Mouse (Mus musculus) bone marrow, adult 2 months (tissue): ENCODE results near the gene Clic6. TPM values are rescaled to one million over a fixed set of nuclear protein-coding genes. Genes with fewer than 3 reads are reported as not detected.
A peak's percentile ranks its signal among the peaks of the same experiment; 100 is the strongest.

Experiments used
- H3K27ac ChIP-seq: fragments of 200-500 bp; 2 replicates; pipeline ENCODE4 v1.5.1; 2012; ENCODE audit warnings: low read depth, mild to moderate bottlenecking, control low read depth, inconsistent platforms, low read length; ENCODE audit not compliant: control insufficient read depth, poor library complexity, insufficient read depth
- H3K4me1 ChIP-seq: fragments of 200-500 bp; 2 replicates; pipeline ENCODE4 v1.6.1; 2011; ENCODE audit warnings: low read length; ENCODE audit not compliant: control insufficient read depth, insufficient read depth
- H3K4me3 ChIP-seq: fragments of 200-500 bp; replicated peaks from 2 replicates; pipeline ENCODE3; 2011; ENCODE audit warnings: mild to moderate bottlenecking, low read depth, low read length, control low read depth; ENCODE audit not compliant: control insufficient read depth
- CTCF ChIP-seq: fragments of 200-500 bp; IDR thresholded peaks from 2 replicates; pipeline ENCODE4 v1.5.1; 2011; ENCODE audit warnings: low read length, control low read depth; ENCODE audit not compliant: control insufficient read depth, insufficient read depth
- POLR2A ChIP-seq: fragments of 200-500 bp; IDR thresholded peaks from 2 replicates; pipeline ENCODE4 v1.6.1; 2011; ENCODE audit warnings: low read depth, mild to moderate bottlenecking, control low read depth, low read length, borderline replicate concordance; ENCODE audit not compliant: control insufficient read depth
- WGBS: fragments of 180-500 bp; shearing (Covaris S2); methylation state at CpG from one replicate; pipeline ENCODE4 v1.1.7; 2018; 5-methylcytosine and 5-hydroxymethylcytosine counted together
- polyA plus RNA-seq: library from polyadenylated mRNA; stranded (reverse); fragments of >200 nt; gene quantifications from 2 replicates; pipeline ENCODE4 v1.2.4, GENCODE M21; 2011; ENCODE audit warnings: low replicate concordance; ENCODE audit not compliant: missing spikeins, insufficient read depth, insufficient read length

The Clic6 gene
- polyA plus RNA-seq: not detected in 2 replicates

GRCm38 (mm10) chr16:92485436-92485835, at the start of gene Clic6:
Clic6 (plus strand) TSS chr16:92485736.
- no peak within 1 kb of the TSS for H3K27ac ChIP-seq
- H3K4me1 ChIP-seq: no peaks in the 10 kb centered on the region
- 84% methylated on average over 5 of the region's 5 CpGs for WGBS
- no peak for TF ChIP-seq POLR2A
- TF ChIP-seq CTCF: no peak
- no peak within 1 kb of the TSS for H3K4me3 ChIP-seq

DNA sequence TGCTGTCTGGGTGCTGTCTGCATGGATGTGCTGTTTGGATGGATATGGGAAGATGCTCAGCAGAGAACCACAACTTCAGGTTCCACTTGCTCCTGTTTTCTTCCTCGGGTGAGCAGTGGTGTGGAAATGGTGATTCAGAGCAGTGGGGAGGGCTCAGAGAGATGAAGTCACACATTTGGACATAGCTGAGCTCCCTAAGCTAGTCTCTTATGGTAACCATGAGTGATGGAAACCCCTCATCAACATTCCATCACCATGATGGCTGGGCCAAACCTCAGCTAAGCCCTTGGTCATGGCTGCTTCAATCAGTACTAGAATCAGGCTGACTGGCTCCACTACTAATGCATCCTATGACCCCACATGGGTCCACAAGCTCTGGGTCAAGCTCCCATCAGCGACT, 45.8 kb upstream of the Clic6 start:
- Histone ChIP-seq H3K4me3 (no peak overlapping the region), H3K4me1 (no peaks in the 10 kb centered on the region; the same call in 1 of the 2 replicates), H3K27ac (no peak overlapping the region)
- TF ChIP-seq POLR2A (no peak), CTCF (no peak)
- WGBS: 36% methylated on average over 2 of the region's 2 CpGs

DNA sequence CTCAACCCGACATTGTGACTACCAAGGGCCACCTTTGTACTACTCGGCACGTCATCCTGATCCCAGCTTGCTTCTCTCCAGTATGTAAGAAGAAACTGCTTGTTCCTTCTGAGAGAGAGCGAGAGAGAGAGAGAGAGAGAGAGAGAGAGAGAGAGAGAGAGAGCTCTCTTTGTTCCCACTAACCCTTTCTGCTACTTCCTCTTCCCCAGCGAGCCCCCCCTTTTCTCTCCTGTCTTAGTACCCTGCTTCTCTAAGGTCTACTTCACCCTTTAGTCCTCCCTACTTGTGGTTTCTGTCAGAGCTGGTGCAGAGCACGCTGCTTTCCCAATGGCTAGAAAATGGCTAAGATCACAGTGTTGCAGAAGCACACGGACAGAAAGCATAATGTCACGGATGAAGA, 45.3 kb upstream of the Clic6 start:
- H3K4me1 ChIP-seq: no peaks in the 10 kb centered on the region; the same call in 1 of the 2 replicates
- TF ChIP-seq CTCF (no peak), POLR2A (no peak)
- no peak overlapping the region for H3K27ac ChIP-seq
- H3K4me3 ChIP-seq: no peak overlapping the region
- WGBS: 16% methylated on average over 8 of the region's 8 CpGs

GRCm38 (mm10) chr16:92441203-92441602, 44.3 kb upstream of the Clic6 start:
- TF ChIP-seq POLR2A (no peak), CTCF (no peak)
- 75% methylated on average over 3 of the region's 3 CpGs for WGBS
- Histone ChIP-seq H3K27ac (no peak overlapping the region), H3K4me3 (no peak overlapping the region), H3K4me1 (no peaks in the 10 kb centered on the region; the same call in 1 of the 2 replicates)

DNA sequence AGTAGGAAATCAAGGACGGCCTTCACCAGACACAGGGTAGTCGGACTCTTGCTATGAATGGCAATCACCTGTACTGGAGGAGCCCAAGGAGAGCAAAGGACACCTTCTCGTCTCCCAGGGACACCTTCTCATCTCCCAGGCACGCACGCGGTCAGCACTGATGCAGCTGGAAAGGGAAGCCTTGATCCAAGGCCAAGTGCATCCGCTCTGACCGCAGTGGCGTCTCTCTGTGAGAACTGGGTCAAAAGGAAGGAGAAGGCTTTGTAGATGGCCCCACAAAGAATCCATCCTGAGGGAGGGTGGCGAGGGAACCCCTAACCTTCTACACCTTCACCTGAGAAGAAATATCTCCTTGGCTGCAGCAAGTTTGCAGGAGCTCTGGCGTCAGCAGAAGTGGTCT, 43.4 kb upstream of the Clic6 start:
- Histone ChIP-seq H3K4me1 (no peaks in the 10 kb centered on the region; the same call in 1 of the 2 replicates), H3K27ac (no peak overlapping the region), H3K4me3 (no peak overlapping the region)
- TF ChIP-seq POLR2A (no peak), CTCF (no peak)
- WGBS: 85% methylated on average over 11 of the region's 11 CpGs

- no peak overlapping the region for H3K27ac ChIP-seq
- no peak overlapping the region for H3K4me3 ChIP-seq
- 86% methylated on average over 4 of the region's 4 CpGs for WGBS
- H3K4me1 ChIP-seq: no peaks in the 10 kb centered on the region; the same call in 1 of the 2 replicates
- TF ChIP-seq POLR2A (no peak), CTCF (no peak)
These were observed 42.6 kb upstream of the Clic6 start for GRCm38 (mm10) chr16:92442946-92443345.

DNA sequence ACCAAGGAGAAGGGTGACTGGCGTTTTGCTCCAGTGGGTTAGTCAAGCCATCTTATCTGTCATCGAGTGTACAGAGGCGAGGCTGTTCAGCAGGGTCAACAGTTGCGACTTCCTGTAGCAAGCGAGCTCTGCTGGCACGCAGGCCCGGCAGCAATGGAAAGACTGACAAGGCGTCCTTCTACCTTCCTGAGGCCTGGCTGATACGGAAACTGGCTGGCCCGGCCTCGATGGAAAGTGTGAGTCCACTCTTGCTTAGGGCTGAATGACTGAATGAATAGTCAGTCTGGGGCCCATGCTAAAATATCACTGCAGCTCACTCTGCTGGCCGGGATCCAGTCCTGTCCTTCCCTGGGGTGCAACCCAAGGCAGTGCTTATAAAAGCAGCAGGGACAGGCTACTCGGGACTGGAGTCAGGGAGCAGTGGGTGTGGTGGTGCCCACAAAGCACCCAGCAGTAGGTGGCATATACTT, 41.9 kb upstream of the Clic6 start:
- 22% methylated on average over 13 of the region's 13 CpGs for WGBS
- no peak overlapping the region for H3K27ac ChIP-seq
- no peak for TF ChIP-seq CTCF
- no peak for TF ChIP-seq POLR2A

GRCm38 (mm10) chr16:92445377-92445776, 40.2 kb upstream of the Clic6 start:
- 69% methylated on average over 10 of the region's 10 CpGs for WGBS
- H3K27ac ChIP-seq: no peak overlapping the region
- H3K4me3 ChIP-seq: no peak overlapping the region
- peak; percentile 31 for TF ChIP-seq CTCF
- TF ChIP-seq POLR2A: no peak
- H3K4me1 ChIP-seq: no peaks in the 10 kb centered on the region

More for the DNA sequence above, 41.9 kb upstream of the Clic6 start:
- H3K4me3 ChIP-seq: no peak overlapping the region
- no peaks in the 10 kb centered on the region; the same call in 1 of the 2 replicates for H3K4me1 ChIP-seq

GRCm38 (mm10) chr16:92449080-92449479, 36.5 kb upstream of the Clic6 start:
- H3K27ac ChIP-seq: no peak overlapping the region
- no peaks in the 10 kb centered on the region for H3K4me1 ChIP-seq
- H3K4me3 ChIP-seq: no peak overlapping the region
- 93% methylated on average over 14 of the region's 14 CpGs for WGBS
- TF ChIP-seq POLR2A (no peak), CTCF (no peak)
